Mouse (Mus musculus): ENCODE data around the gene Tbc1d1.

- TF ChIP-seq CTCF (IDR thresholded peaks at IDR 0.05; ENCODE audit: low read depth, low read length) = no peak
- no peak for TF ChIP-seq POLR2A (IDR thresholded peaks at IDR 0.05; ENCODE audit: borderline replicate concordance, low read depth, low read length)
Observed at GRCm38 (mm10) chr5:64366113-64366512, 210.0 kb downstream of the Tbc1d1 start.
